Mouse (Mus musculus) stomach, postnatal 0 days (tissue): ENCODE data around the gene Zfp683. TPM values are rescaled to one million over a fixed set of nuclear protein-coding genes. Genes with fewer than 3 reads are reported as not detected.
A peak's percentile ranks its signal among the peaks of the same experiment; 100 is the strongest.

Source experiments
- ATAC-seq: fragments of 200-750 bp; cut with Nextera tagmentation; 2 replicates; pipeline ENCODE4 v1.8.0; 2017; ENCODE audit not compliant: low FRiP score, low TSS enrichment
- DNase-seq: peaks from one replicate; pipeline ENCODE4 v3.0.0-alpha.2; 2016; ENCODE audit warnings: low spot score
- H3K27ac ChIP-seq: fragments of 300-500 bp; sonication (generic); replicated peaks from 2 replicates; pipeline ENCODE4 v1.5.1; 2014; ENCODE audit warnings: mild to moderate bottlenecking, control low read depth
- H3K27me3 ChIP-seq: fragments of 300-500 bp; sonication (generic); 2 replicates; pipeline ENCODE4 v1.6.1; 2014; ENCODE audit warnings: low read length; ENCODE audit not compliant: control insufficient read depth, insufficient read depth
- H3K36me3 ChIP-seq: fragments of 300-500 bp; sonication (generic); 2 replicates; pipeline ENCODE4 v1.6.1; 2014; ENCODE audit warnings: low read length, mixed read lengths; ENCODE audit not compliant: control insufficient read depth, insufficient read depth
- H3K4me1 ChIP-seq: fragments of 300-500 bp; sonication (generic); replicated peaks from 2 replicates; pipeline ENCODE4 v1.6.1; 2014; ENCODE audit warnings: antibody characterized with exemption; ENCODE audit not compliant: control insufficient read depth, insufficient read depth
- H3K4me2 ChIP-seq: fragments of 300-500 bp; sonication (generic); replicated peaks from 2 replicates; pipeline ENCODE4 v1.6.1; 2014; ENCODE audit warnings: low read depth, mild to moderate bottlenecking, control low read depth, moderate library complexity
- H3K4me3 ChIP-seq: fragments of 300-500 bp; sonication (generic); 2 replicates; pipeline ENCODE4 v1.5.1; 2014; ENCODE audit warnings: low read depth, low read length, control low read depth
- H3K9ac ChIP-seq: fragments of 300-500 bp; sonication (generic); 2 replicates; pipeline ENCODE4 v1.6.1; 2014; ENCODE audit warnings: mild to moderate bottlenecking, low read length, control low read depth, mixed read lengths
- H3K9me3 ChIP-seq: fragments of 300-500 bp; sonication (generic); 2 replicates; pipeline ENCODE4 v1.6.1; 2016; ENCODE audit warnings: low read length; ENCODE audit not compliant: control insufficient read depth
- CTCF ChIP-seq: IDR thresholded peaks from 2 replicates; pipeline ENCODE4 v1.5.1; 2016; ENCODE audit warnings: antibody characterized with exemption, low read depth, mild to moderate bottlenecking, moderate library complexity
- EP300 ChIP-seq: optimal IDR thresholded peaks from 2 replicates; pipeline ENCODE3; 2016; ENCODE audit warnings: antibody characterized with exemption
- WGBS: fragments of 180-500 bp; shearing (Covaris S2); extraction: QIAGEN DNeasy Blood & Tissue Kit; methylation state at CpG from one replicate; pipeline ENCODE4 v1.1.7; 2014; 5-methylcytosine and 5-hydroxymethylcytosine counted together
- polyA plus RNA-seq: library from polyadenylated mRNA; unstranded; fragments of >200 nt; fragmentation: Nextera tagmentation; extraction: Ambion mirVana; gene quantifications from 2 replicates; pipeline ENCODE4 v1.2.1, GENCODE M21; 2015

Zfp683 gene
- polyA plus RNA-seq, 1 experiment from 2014 or later = not detected

DNA sequence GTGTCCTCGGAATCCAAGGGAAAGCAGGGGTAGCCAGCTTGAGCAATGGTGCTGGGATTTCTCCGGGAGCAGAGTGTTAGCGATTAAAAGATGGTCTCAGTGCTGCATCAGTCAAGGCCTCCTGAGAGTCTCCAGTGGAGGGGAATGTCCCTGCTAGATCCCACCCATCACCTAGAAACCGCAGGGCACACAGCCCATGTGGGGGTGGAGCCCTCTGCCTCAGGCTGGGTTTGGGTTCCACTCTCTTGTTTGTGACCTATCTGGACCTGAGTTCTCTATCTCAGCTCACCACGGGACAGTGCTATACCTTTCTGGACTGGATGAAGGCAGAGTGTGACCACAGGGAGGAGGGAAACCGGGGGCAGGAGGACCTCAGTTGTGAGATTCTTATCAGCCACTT lies 5.3 kb downstream of the Zfp683 start:
- TF ChIP-seq EP300 (no peak), CTCF (no peak)
- no peak for DNase-seq
- H3K27ac ChIP-seq = no peak overlapping the region
- no peak overlapping the region for H3K4me3 ChIP-seq
- H3K36me3 ChIP-seq = no peaks in the 10 kb centered on the region
- no peak overlapping the region for H3K9ac ChIP-seq
- 85% methylated on average over 6 of the region's 6 CpGs for WGBS
- no peak for ATAC-seq
- H3K9me3 ChIP-seq = no peaks in the 10 kb centered on the region
- no peak overlapping the region for H3K4me2 ChIP-seq
- no peaks in the 10 kb centered on the region for H3K4me1 ChIP-seq
- H3K27me3 ChIP-seq = no peaks in the 10 kb centered on the region; the same call in 1 of the 2 replicates

DNA sequence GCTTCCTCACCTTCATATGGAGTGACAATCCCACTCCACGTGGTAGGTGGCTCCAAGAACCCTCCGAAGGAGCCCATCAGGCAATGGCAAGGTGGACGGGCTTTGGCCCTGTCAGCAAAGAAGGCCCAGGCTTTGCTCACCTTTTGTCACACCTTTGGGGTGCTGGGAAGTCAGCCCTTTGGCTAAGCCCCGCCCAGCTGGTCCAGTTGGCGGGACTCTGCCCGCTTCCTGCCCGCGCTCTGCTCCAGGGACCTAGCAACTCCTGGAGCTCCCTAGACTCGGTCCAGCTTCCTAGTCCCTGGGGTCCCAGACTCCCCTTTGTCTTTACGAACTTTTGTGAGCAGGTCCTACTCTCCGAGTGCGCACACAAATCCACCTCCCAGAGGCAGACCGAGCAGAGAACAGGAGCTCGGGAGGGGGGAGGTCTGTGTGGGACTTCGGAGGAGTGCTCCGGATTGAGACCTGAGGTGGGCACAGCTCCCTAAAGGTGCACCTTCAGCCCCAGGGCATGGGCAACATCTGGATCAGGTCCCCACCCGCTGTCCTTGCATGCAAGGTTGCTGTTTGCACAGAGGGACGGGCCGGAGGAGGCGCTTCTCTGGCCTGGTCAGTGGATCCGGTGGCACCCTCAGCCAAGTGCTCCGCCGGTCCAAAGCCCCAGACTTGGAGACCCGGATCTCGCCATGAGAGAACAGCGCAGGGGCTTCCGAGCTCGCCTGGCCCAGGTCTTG lies 6.7 kb downstream of the Zfp683 start, which contains the start of gene Crybg2:
Gene Crybg2, plus strand, starts transcription at position 681 of the 731 bp plus-strand sequence.
- no peaks in the 10 kb centered on the region; the same call in 1 of the 2 replicates for H3K27me3 ChIP-seq
- no peak within 1 kb of the TSS for H3K4me3 ChIP-seq
- H3K4me1 ChIP-seq = 0 out of 2 replicates have a peak, but pooled peaks cover 3% of the 10 kb centered on the region
- H3K9ac ChIP-seq = no peak within 1 kb of the TSS
- H3K9me3 ChIP-seq = no peaks in the 10 kb centered on the region
- 53% methylated on average over 28 of the region's 28 CpGs for WGBS
- H3K4me2 ChIP-seq = no peak within 1 kb of the TSS
- H3K36me3 ChIP-seq = no peaks in the 10 kb centered on the region
- ATAC-seq (no peak), DNase-seq (peak; percentile 52)
- TF ChIP-seq EP300 = no peak
- TF ChIP-seq CTCF = no peak
- H3K27ac ChIP-seq = peak within 1 kb of the TSS; percentile 56

DNA sequence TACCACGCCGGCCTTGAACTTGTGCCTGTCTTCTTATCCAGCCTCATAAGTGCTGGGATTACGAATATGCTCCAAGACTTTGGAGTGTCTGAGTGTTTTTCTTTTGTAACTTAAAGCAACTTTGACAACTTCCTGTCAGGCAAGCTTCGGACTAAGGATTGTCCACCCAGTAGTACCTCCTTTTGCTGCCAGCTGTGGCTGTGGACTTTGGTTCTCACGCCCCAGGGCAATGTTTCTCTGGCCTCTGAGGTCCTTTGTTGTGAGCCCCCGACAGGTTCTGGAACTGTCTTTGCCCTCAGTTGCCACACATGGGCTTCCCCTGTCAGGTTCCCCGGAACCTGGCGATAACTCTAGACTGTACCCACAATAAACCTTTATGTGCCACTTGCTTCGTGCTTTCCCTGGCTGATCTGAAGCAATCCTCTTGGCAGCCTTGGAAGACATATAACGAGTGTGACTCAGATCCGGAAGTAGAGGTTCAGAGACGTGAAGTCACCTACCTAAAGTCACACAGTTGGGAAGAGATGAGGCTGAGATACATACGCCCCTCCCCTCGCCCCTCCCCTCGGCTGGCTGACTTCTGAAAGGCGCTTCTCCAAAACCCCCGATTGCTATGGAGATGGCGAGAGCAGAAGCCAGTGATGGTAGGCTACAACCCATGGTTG lies 7.7 kb downstream of the Zfp683 start:
- no peak overlapping the region for H3K4me3 ChIP-seq
- DNase-seq = peak; percentile 55
- H3K27me3 ChIP-seq = no peaks in the 10 kb centered on the region; the same call in 1 of the 2 replicates
- ATAC-seq = peak; percentile 55
- H3K4me2 ChIP-seq = no peak overlapping the region
- 49% methylated on average over 18 of the region's 18 CpGs for WGBS
- 0 out of 2 replicates have a peak, but pooled peaks cover 3% of the 10 kb centered on the region for H3K4me1 ChIP-seq
- H3K9me3 ChIP-seq = no peaks in the 10 kb centered on the region
- no peak overlapping the region for H3K9ac ChIP-seq
- peak overlapping the region; percentile 56 for H3K27ac ChIP-seq
- TF ChIP-seq CTCF (no peak), EP300 (no peak)
- H3K36me3 ChIP-seq = no peaks in the 10 kb centered on the region

DNA sequence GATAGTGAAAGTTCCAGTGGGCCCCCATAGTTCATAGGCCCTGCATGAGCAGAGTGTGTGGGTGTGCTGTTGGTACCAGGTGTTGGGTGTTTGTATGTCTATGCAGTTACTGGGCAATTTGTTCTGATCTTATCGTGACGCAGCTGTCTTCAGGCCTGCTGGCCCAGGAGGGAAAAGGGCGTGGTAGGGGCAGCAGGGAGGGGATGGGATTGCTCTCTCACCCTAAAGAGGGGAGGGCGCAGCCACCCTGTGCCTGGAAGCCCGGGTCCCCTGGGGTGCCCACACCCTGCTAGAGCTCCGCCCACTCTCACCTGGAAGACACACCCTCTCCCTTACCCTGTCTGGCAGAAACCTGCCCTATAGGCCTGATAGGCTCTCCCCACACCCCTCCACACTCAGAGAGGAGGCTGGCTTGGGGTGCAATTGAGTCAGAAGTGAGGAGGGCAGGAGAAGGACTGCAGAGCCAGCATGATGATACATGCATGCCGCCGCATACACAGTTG lies 8.4 kb downstream of the Zfp683 start:
- DNase-seq = peak; percentile 82
- no peak for TF ChIP-seq CTCF
- no peak for TF ChIP-seq EP300
- Histone ChIP-seq H3K36me3 (no peaks in the 10 kb centered on the region), H3K4me2 (0 out of 2 replicates have a peak overlapping the region, but pooled peaks have one; percentile 11), H3K27ac (peak overlapping the region; percentile 56), H3K9ac (no peak overlapping the region), H3K9me3 (no peaks in the 10 kb centered on the region), H3K4me1 (0 out of 2 replicates have a peak, but pooled peaks cover 3% of the 10 kb centered on the region), H3K27me3 (no peaks in the 10 kb centered on the region; the same call in 1 of the 2 replicates), H3K4me3 (no peak overlapping the region)
- 30% methylated on average over 8 of the region's 8 CpGs for WGBS
- ATAC-seq = peak; percentile 88

DNA sequence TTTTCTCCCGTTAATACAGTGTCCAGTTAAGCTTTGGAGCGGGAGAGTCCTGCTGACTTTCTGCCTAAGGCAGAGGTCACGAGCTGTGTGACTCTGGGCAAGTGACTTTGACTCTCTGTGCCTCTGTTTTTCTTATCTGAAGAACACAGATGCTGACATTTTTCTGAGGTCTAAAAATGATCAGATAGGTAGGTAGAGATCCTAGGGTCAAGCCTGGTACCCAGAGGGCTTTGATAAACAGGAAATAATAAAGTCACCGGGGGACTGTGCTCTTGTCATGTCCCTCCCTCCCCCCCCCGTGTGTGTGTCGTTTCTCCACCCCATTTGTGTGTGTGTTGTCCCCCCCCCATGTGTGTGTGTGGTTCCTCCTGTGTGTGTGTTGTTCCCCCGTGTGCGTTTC lies 8.9 kb downstream of the Zfp683 start:
- Histone ChIP-seq H3K27ac (peak overlapping the region; percentile 56), H3K4me3 (no peak overlapping the region), H3K27me3 (no peaks in the 10 kb centered on the region; the same call in 1 of the 2 replicates), H3K4me2 (0 out of 2 replicates have a peak overlapping the region, but pooled peaks have one; percentile 11), H3K9me3 (no peaks in the 10 kb centered on the region), H3K4me1 (0 out of 2 replicates have a peak, but pooled peaks cover 3% of the 10 kb centered on the region), H3K9ac (no peak overlapping the region), H3K36me3 (no peaks in the 10 kb centered on the region)
- no peak for ATAC-seq
- no peak for TF ChIP-seq CTCF
- no peak for TF ChIP-seq EP300
- WGBS = 44% methylated on average over 6 of the region's 8 CpGs
- DNase-seq = no peak
